Mouse (Mus musculus) hindbrain, embryonic 15.5 days (tissue): Measurements from ENCODE around the gene Selenop. TPM values are rescaled to one million over a fixed set of nuclear protein-coding genes. Genes with fewer than 3 reads are reported as not detected.

Experiments
- ATAC-seq: fragments of 200-750 bp; cut with Nextera tagmentation; 2 replicates; pipeline ENCODE4 v1.8.0; 2017; ENCODE audit warnings: low read depth, moderate number of reproducible peaks, moderate TSS enrichment; ENCODE audit not compliant: low FRiP score
- H3K27ac ChIP-seq: fragments of 300-500 bp; sonication (generic); replicated peaks from 2 replicates; pipeline ENCODE4 v1.5.1; 2015; ENCODE audit warnings: mild to moderate bottlenecking, inconsistent platforms
- H3K27me3 ChIP-seq: fragments of 300-500 bp; sonication (generic); 2 replicates; pipeline ENCODE4 v1.6.1; 2015; ENCODE audit warnings: control low read depth, inconsistent platforms
- H3K36me3 ChIP-seq: fragments of 300-500 bp; sonication (generic); 2 replicates; pipeline ENCODE4 v1.6.1; 2015; ENCODE audit warnings: control low read depth, inconsistent platforms
- H3K4me1 ChIP-seq: fragments of 300-500 bp; sonication (generic); replicated peaks from 2 replicates; pipeline ENCODE4 v1.6.1; 2015; ENCODE audit warnings: control low read depth, inconsistent platforms
- H3K4me2 ChIP-seq: fragments of 300-500 bp; sonication (generic); 2 replicates; pipeline ENCODE4 v1.6.1; 2015; ENCODE audit warnings: moderate library complexity, mild to moderate bottlenecking, inconsistent platforms
- H3K4me3 ChIP-seq: fragments of 300-500 bp; sonication (generic); 2 replicates; pipeline ENCODE4 v1.5.1; 2015; ENCODE audit warnings: mild to moderate bottlenecking, inconsistent platforms
- H3K9ac ChIP-seq: fragments of 300-500 bp; sonication (generic); 2 replicates; pipeline ENCODE4 v1.6.1; 2015; ENCODE audit warnings: inconsistent platforms
- H3K9me3 ChIP-seq: fragments of 300-500 bp; sonication (generic); 2 replicates; pipeline ENCODE4 v1.6.1; 2016; ENCODE audit warnings: control low read depth, inconsistent platforms
- WGBS: fragments of 180-500 bp; shearing (Covaris S2); methylation state at CpG from one replicate; pipeline ENCODE4 v1.1.7; 2015; 5-methylcytosine and 5-hydroxymethylcytosine counted together
- polyA plus RNA-seq: library from polyadenylated mRNA; unstranded; fragments of >200 nt; fragmentation: Nextera tagmentation; extraction: Ambion mirVana; gene quantifications from 2 replicates; pipeline ENCODE4 v1.2.1, GENCODE M21; 2015

The Selenop gene
- polyA plus RNA-seq, 1 experiment from 2014 or later: 130 TPM

DNA sequence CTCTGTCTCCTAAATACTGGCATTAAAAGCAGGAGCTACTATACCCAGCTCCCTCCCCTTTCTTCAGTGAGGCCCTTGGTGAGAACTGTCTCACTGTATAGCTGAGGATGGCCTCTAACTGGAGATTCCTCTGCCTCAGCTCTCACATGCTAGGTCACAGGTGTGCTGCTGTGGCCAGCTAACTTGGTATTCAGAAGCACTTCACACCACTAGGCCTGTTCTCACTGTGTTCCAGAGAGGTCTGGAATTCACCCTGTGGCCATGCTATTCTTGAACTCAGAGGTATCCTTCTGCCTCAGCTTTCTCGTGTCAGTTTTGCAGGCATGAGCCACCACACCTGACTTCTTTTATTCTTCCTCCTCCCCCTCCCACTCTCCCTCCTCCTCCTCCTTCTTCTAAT, 4.8 kb downstream of the Selenop start:
- 0 out of 2 replicates have a peak overlapping the region, but pooled peaks have one; percentile 47 for H3K4me2 ChIP-seq
- H3K27ac ChIP-seq: no peak overlapping the region
- no peaks in the 10 kb centered on the region for H3K27me3 ChIP-seq
- no peaks in the 10 kb centered on the region for H3K36me3 ChIP-seq
- no peak overlapping the region for H3K4me3 ChIP-seq
- ATAC-seq: no peak
- 71% methylated on average over 1 of the region's 1 CpGs for WGBS
- H3K4me1 ChIP-seq: peaks cover 5% of the 10 kb centered on the region; the same call in 1 of the 2 replicates
- H3K9ac ChIP-seq: no peak overlapping the region
- H3K9me3 ChIP-seq: no peaks in the 10 kb centered on the region

DNA sequence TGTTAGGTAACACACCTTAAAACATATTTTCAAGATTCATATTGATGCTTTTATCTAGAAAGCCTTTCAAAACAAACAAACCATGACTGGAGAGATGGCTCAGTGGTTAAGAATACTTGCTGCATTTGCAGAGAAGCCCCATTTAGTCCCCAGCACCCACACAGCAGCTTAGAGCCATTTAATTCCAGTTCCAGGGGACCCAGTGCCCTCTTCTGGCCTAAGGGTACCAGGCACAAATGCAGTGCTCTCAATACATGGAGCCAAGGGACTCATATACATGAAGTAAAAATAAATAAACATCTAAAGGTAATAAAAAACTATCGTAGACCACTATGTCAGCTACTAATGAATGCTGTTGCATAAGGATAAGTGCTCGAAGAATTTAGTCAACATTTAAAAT, 9.0 kb downstream of the Selenop start:
- H3K36me3 ChIP-seq: no peaks in the 10 kb centered on the region
- no peak overlapping the region for H3K27ac ChIP-seq
- H3K4me3 ChIP-seq: no peak overlapping the region
- no peak for ATAC-seq
- H3K4me2 ChIP-seq: no peak overlapping the region
- 94% methylated on average over 2 of the region's 2 CpGs for WGBS
- H3K4me1 ChIP-seq: no peaks in the 10 kb centered on the region
- no peaks in the 10 kb centered on the region for H3K9me3 ChIP-seq
- no peak overlapping the region for H3K9ac ChIP-seq
- no peaks in the 10 kb centered on the region for H3K27me3 ChIP-seq

DNA sequence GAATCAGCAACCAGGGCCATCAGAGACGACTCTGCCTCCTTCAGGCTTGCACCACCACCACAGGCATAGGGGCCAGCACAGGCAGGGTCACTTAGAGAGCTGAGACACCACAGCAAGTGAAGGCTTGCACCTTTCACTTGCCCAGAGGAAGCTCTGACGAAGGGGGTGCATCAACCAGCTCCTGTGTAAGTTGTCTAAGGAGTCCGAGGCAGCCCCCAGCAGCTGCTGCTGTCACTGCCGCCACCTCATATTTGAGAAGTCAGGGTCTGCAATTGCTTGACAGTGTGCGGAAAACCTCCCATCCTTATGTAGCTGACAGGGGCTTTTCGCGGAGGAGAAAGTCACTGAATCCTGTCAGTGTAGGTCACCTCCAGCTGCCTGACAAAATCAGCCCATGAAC, 10.9 kb downstream of the Selenop start:
- H3K4me1 ChIP-seq: no peaks in the 10 kb centered on the region
- no peak overlapping the region for H3K4me3 ChIP-seq
- no peak overlapping the region for H3K27ac ChIP-seq
- no peaks in the 10 kb centered on the region for H3K27me3 ChIP-seq
- H3K36me3 ChIP-seq: no peaks in the 10 kb centered on the region
- no peak for ATAC-seq
- WGBS: 81% methylated on average over 7 of the region's 7 CpGs
- no peak overlapping the region for H3K9ac ChIP-seq
- no peak overlapping the region for H3K4me2 ChIP-seq
- no peaks in the 10 kb centered on the region for H3K9me3 ChIP-seq

DNA sequence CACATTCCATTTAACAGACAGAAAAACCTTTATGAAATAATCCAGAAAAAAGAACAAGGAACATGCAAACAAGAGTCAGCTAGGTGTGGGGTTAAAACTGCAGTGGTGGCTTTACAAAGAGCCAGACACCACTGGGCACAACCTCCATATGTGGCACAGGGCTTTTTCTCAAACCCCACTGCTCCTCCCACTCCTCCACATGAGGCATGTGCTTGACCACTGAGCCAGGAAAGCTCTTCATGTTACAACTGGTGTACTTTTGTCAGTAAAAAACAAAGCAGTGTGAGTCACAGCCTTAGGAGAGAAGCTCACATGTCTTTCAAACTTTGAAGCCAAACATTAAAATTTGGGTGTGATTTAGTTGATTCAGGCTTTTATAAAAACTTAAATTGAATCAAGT, 12.9 kb downstream of the Selenop start:
- Histone ChIP-seq H3K4me1 (no peaks in the 10 kb centered on the region), H3K27me3 (no peaks in the 10 kb centered on the region), H3K27ac (no peak overlapping the region), H3K4me2 (no peak overlapping the region), H3K4me3 (no peak overlapping the region), H3K9ac (no peak overlapping the region), H3K36me3 (no peaks in the 10 kb centered on the region), H3K9me3 (no peaks in the 10 kb centered on the region)
- no peak for ATAC-seq

DNA sequence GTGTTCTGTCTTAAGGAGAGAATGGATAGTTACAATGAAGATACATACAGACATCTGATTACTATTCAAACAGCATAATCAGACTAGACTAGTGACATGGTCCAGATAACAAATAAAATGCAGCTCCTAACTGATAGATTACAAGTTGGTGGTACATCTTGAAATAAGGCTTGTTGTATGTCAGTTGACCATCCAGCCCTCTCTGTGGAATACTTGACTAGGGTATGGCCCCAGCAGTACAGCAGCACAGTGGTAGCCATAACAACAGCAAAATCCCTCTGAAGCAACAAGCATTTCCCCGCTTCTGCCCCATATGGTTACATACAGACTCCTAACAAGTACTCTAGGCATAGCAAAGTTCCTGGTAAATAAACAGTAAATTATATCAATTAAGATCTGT, 13.4 kb downstream of the Selenop start:
- ATAC-seq: no peak
- no peak overlapping the region for H3K9ac ChIP-seq
- H3K4me2 ChIP-seq: no peak overlapping the region
- WGBS: 67% methylated on average over 1 of the region's 1 CpGs
- H3K27ac ChIP-seq: no peak overlapping the region
- no peaks in the 10 kb centered on the region for H3K27me3 ChIP-seq
- no peaks in the 10 kb centered on the region for H3K36me3 ChIP-seq
- no peaks in the 10 kb centered on the region for H3K4me1 ChIP-seq
- no peaks in the 10 kb centered on the region for H3K9me3 ChIP-seq
- H3K4me3 ChIP-seq: no peak overlapping the region

DNA sequence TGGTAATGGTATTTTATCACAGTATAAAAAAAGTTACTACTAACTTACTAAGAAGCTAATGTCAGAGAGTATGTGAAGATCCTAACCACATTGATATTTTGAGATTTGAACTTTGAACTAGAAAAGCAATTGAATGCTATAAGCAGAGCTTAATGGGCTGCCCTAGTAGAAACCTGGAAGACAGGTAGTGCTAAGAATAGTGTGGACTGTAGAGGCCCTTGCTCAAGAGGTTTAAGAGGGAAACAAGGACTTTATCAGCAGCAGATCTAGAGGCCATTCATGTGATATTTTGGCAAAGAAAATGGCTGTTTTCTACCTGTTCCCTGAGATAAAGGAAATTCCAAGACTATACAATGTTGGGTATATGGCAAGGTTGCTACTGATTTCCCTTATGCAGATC, 17.7 kb downstream of the Selenop start:
- Histone ChIP-seq H3K4me1 (no peaks in the 10 kb centered on the region), H3K27ac (no peak overlapping the region), H3K9ac (no peak overlapping the region), H3K27me3 (no peaks in the 10 kb centered on the region), H3K9me3 (no peaks in the 10 kb centered on the region), H3K4me3 (no peak overlapping the region), H3K36me3 (no peaks in the 10 kb centered on the region), H3K4me2 (no peak overlapping the region)
- no peak for ATAC-seq

DNA sequence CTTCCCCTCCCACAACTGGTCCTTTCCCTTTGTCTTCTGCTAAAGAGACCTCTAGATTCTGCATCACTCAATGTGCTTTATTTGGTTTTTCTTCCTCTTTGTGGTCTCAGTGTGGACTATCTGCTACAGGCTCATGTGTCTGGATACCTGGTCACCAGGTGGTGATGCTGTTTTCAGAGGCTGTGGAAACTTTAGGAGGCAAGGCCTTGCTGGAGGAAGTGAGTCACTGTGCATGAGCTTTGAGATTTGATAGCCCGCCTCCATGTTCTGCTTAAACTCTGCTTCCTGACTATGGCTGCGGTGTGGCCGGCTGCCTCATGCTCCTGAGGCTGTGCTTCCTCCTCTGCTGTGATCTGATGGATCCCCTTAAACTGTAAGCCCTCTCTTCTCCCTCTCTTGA, 22.1 kb downstream of the Selenop start:
- Histone ChIP-seq H3K27ac (no peak overlapping the region), H3K9me3 (no peaks in the 10 kb centered on the region), H3K36me3 (no peaks in the 10 kb centered on the region), H3K27me3 (no peaks in the 10 kb centered on the region), H3K4me3 (no peak overlapping the region), H3K4me1 (no peaks in the 10 kb centered on the region), H3K9ac (no peak overlapping the region), H3K4me2 (no peak overlapping the region)
- WGBS: 91% methylated on average over 3 of the region's 3 CpGs
- ATAC-seq: no peak

DNA sequence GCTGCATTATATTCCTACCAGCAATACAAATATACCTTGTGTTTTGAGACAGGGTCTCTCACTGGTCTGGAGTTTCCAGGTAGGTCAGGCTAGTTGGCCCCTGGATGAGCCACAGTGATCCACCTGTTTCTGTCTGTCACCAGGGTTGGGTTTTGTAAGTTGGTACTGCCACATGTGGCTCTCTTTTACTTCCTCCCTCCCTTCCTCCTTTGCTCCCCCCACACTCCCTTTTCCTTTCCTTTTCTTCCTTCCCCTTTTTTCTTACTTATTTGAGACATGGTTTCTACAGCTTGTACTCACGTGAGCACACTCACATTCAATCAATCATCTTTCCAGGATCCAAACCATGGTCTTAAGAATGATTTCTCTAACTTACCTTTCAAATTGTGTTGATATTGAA, 25.1 kb downstream of the Selenop start:
- Histone ChIP-seq H3K4me2 (no peak overlapping the region), H3K4me1 (no peaks in the 10 kb centered on the region), H3K9me3 (no peaks in the 10 kb centered on the region), H3K27me3 (no peaks in the 10 kb centered on the region), H3K27ac (no peak overlapping the region), H3K9ac (no peak overlapping the region), H3K4me3 (no peak overlapping the region), H3K36me3 (no peaks in the 10 kb centered on the region)
- 69% methylated on average over 1 of the region's 1 CpGs for WGBS
- no peak for ATAC-seq

DNA sequence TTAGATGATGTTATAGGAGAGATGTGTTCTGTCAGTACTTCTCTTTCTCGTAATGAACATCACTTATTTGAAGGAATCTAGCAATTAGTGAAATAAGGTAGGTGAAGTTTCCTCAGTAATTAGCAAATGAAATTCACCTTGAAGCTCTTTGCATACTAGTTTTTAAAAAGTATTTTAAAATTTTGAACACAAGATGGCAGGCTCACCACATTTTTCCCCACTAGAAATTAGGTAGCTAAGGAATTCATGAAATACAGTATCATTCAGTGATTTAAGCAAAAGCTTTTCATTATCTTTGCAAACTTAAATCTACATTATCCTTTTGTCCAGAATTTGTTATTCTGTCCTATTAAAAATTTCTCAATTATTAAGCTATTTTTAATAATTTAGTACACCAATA, 27.6 kb downstream of the Selenop start:
- Histone ChIP-seq H3K4me1 (no peaks in the 10 kb centered on the region), H3K36me3 (no peaks in the 10 kb centered on the region), H3K9ac (no peak overlapping the region), H3K4me3 (no peak overlapping the region), H3K4me2 (no peak overlapping the region), H3K27ac (no peak overlapping the region), H3K27me3 (no peaks in the 10 kb centered on the region), H3K9me3 (no peaks in the 10 kb centered on the region)
- 84% methylated on average over 1 of the region's 1 CpGs for WGBS
- ATAC-seq: no peak

DNA sequence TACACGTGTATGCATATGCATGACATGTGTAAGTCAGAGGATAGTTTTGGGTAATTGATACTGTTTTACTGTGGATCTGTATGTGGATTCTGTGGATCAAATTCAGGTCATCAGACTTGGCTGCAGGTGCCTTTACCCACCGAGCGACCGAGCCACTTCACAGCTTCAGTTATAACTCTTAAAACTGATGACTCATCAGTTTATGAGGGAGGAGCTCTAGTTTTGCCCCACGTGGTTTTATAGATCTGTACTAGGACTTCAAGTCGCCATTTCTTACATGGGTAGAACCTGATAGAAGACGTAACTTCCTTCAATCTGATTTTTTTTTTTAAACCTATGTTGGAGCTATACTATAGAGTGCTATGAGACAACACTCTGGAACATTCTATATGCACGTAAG, 29.3 kb downstream of the Selenop start:
- WGBS: 88% methylated on average over 8 of the region's 8 CpGs
- no peak for ATAC-seq
- Histone ChIP-seq H3K36me3 (no peaks in the 10 kb centered on the region), H3K27ac (no peak overlapping the region), H3K4me3 (no peak overlapping the region), H3K9ac (no peak overlapping the region), H3K4me2 (no peak overlapping the region), H3K27me3 (no peaks in the 10 kb centered on the region), H3K9me3 (no peaks in the 10 kb centered on the region), H3K4me1 (no peaks in the 10 kb centered on the region)

DNA sequence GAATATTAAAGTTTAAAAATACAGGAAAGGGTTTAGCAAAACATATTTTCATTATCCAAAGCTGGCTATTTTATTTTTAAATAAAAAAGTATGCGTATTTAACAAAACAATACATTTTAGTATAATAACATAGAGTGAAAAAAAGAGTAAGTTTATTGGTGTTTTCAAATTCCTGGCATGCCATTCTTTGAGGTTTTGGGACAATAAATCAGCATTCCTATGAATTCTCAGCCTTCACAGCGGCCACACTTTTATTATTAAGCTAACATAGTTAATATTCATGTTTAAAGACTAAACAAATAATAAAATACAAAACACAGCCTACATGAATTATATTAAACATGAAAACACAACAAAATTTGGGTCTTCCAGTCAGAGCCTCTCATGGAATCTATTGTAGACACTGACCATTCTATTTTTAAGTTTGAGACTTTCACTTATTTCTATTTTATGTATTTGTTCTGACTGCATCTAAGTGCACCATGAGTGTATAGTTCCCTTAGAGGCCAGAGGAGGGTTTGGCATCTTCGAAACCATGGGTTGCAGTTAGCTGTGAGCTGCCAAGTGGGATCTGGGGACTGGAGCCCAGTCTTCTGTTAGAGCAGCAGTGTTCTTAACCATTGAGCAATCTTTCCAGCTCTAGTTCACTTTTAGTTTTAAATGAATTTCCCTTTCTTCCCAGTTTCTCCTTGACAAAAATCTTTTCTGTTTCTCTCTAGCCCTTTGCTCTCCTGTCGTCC, 32.2 kb downstream of the Selenop start:
- Histone ChIP-seq H3K4me2 (no peak overlapping the region), H3K9ac (no peak overlapping the region), H3K27ac (no peak overlapping the region), H3K9me3 (no peaks in the 10 kb centered on the region), H3K4me3 (no peak overlapping the region), H3K27me3 (no peaks in the 10 kb centered on the region), H3K4me1 (no peaks in the 10 kb centered on the region), H3K36me3 (no peaks in the 10 kb centered on the region)
- ATAC-seq: no peak
- WGBS: 80% methylated on average over 4 of the region's 4 CpGs

DNA sequence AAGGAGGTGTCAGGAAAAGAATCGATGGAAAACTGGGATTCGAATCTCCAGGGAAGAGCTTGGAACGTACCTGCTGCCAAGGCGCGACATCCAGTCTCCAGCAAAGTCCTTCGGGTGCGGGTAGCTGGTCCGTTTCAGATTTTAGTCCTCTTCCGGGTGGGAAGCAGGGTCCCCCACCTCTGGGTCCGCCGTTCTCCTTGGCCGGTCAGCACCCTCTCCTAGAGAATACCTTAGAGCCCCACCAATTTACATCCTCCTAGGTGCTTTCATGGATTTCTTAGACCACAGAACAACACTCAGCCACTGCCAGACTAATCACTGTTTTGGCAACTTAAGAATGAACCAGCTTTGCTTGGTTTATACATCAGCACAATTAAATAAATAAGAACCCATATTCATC, 35.1 kb downstream of the Selenop start, which contains the start of gene Ccdc152:
TSS of gene Ccdc152 (minus strand) at position 101 of the 400 bp plus-strand sequence.
- 94% methylated on average over 12 of the region's 12 CpGs for WGBS
- Histone ChIP-seq H3K9me3 (no peaks in the 10 kb centered on the region), H3K27me3 (no peaks in the 10 kb centered on the region), H3K36me3 (no peaks in the 10 kb centered on the region), H3K27ac (no peak within 1 kb of the TSS), H3K4me2 (no peak within 1 kb of the TSS), H3K9ac (no peak within 1 kb of the TSS), H3K4me3 (no peak within 1 kb of the TSS), H3K4me1 (no peaks in the 10 kb centered on the region)
- no peak for ATAC-seq

DNA sequence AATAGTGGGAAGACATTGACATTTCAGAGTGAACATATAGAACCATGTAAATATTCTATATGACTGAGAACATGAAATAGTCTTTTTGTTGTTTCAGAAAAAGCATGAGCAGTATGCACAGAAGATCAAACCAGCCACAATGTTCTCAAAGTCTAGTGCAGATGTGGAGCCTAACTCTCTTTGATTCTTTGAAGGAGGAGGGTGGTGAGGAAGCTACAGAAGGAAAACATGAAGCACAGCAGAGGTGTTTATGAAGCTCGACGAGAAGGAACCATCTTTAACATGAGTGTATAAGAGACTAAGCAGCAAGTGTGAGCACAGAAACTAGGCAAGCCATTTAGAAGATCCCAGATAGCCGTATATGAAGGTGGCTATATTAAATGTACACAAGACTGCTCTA, 41.5 kb downstream of the Selenop start:
- WGBS: 86% methylated on average over 3 of the region's 3 CpGs
- H3K9ac ChIP-seq: no peak overlapping the region
- no peak overlapping the region for H3K4me2 ChIP-seq
- no peaks in the 10 kb centered on the region for H3K36me3 ChIP-seq
- no peaks in the 10 kb centered on the region for H3K4me1 ChIP-seq
- H3K27me3 ChIP-seq: no peaks in the 10 kb centered on the region
- H3K4me3 ChIP-seq: no peak overlapping the region
- ATAC-seq: no peak
- no peak overlapping the region for H3K27ac ChIP-seq
- H3K9me3 ChIP-seq: no peaks in the 10 kb centered on the region
